Mouse (Mus musculus) intestine, embryonic 16.5 days (tissue): Measurements from ENCODE around the gene Prl3c1. TPM values are rescaled to one million over a fixed set of nuclear protein-coding genes. Genes with fewer than 3 reads are reported as not detected.
"Not testable (repeated sequence)": the region's sequence is repeated elsewhere in the genome, so short reads cannot be mapped to it uniquely, and the experiment has no call there.

Experiments used
- ATAC-seq: fragments of 200-750 bp; cut with Nextera tagmentation; 2 replicates; pipeline ENCODE4 v1.8.0; 2017; ENCODE audit warnings: moderate TSS enrichment, moderate library complexity
- H3K27ac ChIP-seq: fragments of 300-500 bp; sonication (generic); 2 replicates; pipeline ENCODE4 v1.5.1; 2014; ENCODE audit warnings: mild to moderate bottlenecking, low read length
- H3K27me3 ChIP-seq: fragments of 300-500 bp; sonication (generic); replicated peaks from 2 replicates; pipeline ENCODE4 v1.6.1; 2014; ENCODE audit warnings: low read length, control low read depth, mixed read lengths; ENCODE audit not compliant: control insufficient read depth, insufficient read depth
- H3K36me3 ChIP-seq: fragments of 300-500 bp; sonication (generic); 2 replicates; pipeline ENCODE4 v1.6.1; 2014; ENCODE audit warnings: low read length, control low read depth; ENCODE audit not compliant: control insufficient read depth, insufficient read depth
- H3K4me1 ChIP-seq: fragments of 300-500 bp; sonication (generic); 2 replicates; pipeline ENCODE4 v1.6.1; 2014; ENCODE audit warnings: low read length, control low read depth, mixed read lengths; ENCODE audit not compliant: control insufficient read depth, insufficient read depth
- H3K4me2 ChIP-seq: fragments of 300-500 bp; sonication (generic); 2 replicates; pipeline ENCODE4 v1.6.1; 2014; ENCODE audit warnings: low read depth, low read length, control low read depth
- H3K4me3 ChIP-seq: fragments of 300-500 bp; sonication (generic); 2 replicates; pipeline ENCODE4 v1.5.1; 2014; ENCODE audit warnings: mild to moderate bottlenecking, low read length
- H3K9ac ChIP-seq: fragments of 300-500 bp; sonication (generic); 2 replicates; pipeline ENCODE4 v1.6.1; 2014; ENCODE audit warnings: low read depth, low read length
- H3K9me3 ChIP-seq: fragments of 300-500 bp; sonication (generic); 2 replicates; pipeline ENCODE4 v1.6.1; 2016; ENCODE audit warnings: low read length, control low read depth; ENCODE audit not compliant: control insufficient read depth
- WGBS: fragments of 180-500 bp; shearing (Covaris S2); extraction: QIAGEN DNeasy Blood & Tissue Kit; methylation state at CpG from one replicate; pipeline ENCODE4 v1.1.7; 2014; 5-methylcytosine and 5-hydroxymethylcytosine counted together
- polyA plus RNA-seq: library from polyadenylated mRNA; unstranded; fragments of >200 nt; fragmentation: Nextera tagmentation; extraction: Ambion mirVana; gene quantifications from 2 replicates; pipeline ENCODE4 v1.2.1, GENCODE M21; 2015

Gene Prl3c1
- not detected in 2 replicates for polyA plus RNA-seq

- Histone ChIP-seq H3K9ac (no peak within 1 kb of the TSS), H3K27ac (no peak within 1 kb of the TSS), H3K4me1 (no peaks in the 10 kb centered on the region), H3K9me3 (no peaks in the 10 kb centered on the region), H3K27me3 (no peaks in the 10 kb centered on the region), H3K4me2 (no peak within 1 kb of the TSS), H3K4me3 (no peak within 1 kb of the TSS), H3K36me3 (no peaks in the 10 kb centered on the region)
- no peak for ATAC-seq
- 77% methylated on average over 1 of the region's 1 CpGs for WGBS
Measured at GRCm38 (mm10) chr13:27196359-27196758, at the start of gene Prl3c1. Gene Prl3c1, plus strand, starts transcription at chr13:27196659.

GRCm38 (mm10) chr13:27148264-27148663 lies 48.2 kb upstream of the Prl3c1 start:
- H3K4me2 ChIP-seq, result no peak overlapping the region
- no peak overlapping the region for H3K9ac ChIP-seq
- H3K27ac ChIP-seq, result no peak overlapping the region
- no peaks in the 10 kb centered on the region for H3K36me3 ChIP-seq
- no peaks in the 10 kb centered on the region for H3K9me3 ChIP-seq
- H3K27me3 ChIP-seq, result no peaks in the 10 kb centered on the region
- WGBS, result 62% methylated on average over 1 of the region's 1 CpGs
- no peaks in the 10 kb centered on the region for H3K4me1 ChIP-seq
- no peak overlapping the region for H3K4me3 ChIP-seq
- ATAC-seq, result no peak

GRCm38 (mm10) chr13:27156490-27156889 lies 40.0 kb upstream of the Prl3c1 start, which contains the start of gene Prl3d3:
Gene Prl3d3, plus strand, starts transcription at chr13:27156790.
- H3K27me3 ChIP-seq, H3K4me2 ChIP-seq, H3K27ac ChIP-seq, H3K4me3 ChIP-seq, H3K9me3 ChIP-seq, H3K36me3 ChIP-seq, H3K9ac ChIP-seq, ATAC-seq, H3K4me1 ChIP-seq: not testable (repeated sequence)
- WGBS, result 84% methylated on average over 2 of the region's 3 CpGs

GRCm38 (mm10) chr13:27241547-27241946 lies 45.1 kb downstream of the Prl3c1 start, which contains the start of gene Prl3b1:
Gene Prl3b1, plus strand, starts transcription at chr13:27241847.
- WGBS, result 83% methylated on average over 1 of the region's 1 CpGs

More at GRCm38 (mm10) chr13:27241547-27241946, 45.1 kb downstream of the Prl3c1 start, which contains the start of gene Prl3b1:
- no peaks in the 10 kb centered on the region for H3K9me3 ChIP-seq
- no peak within 1 kb of the TSS for H3K27ac ChIP-seq
- ATAC-seq, result no peak
- no peak within 1 kb of the TSS for H3K4me2 ChIP-seq
- H3K4me3 ChIP-seq, result no peak within 1 kb of the TSS
- no peaks in the 10 kb centered on the region for H3K4me1 ChIP-seq
- H3K27me3 ChIP-seq, result no peaks in the 10 kb centered on the region
- no peaks in the 10 kb centered on the region for H3K36me3 ChIP-seq
- no peak within 1 kb of the TSS for H3K9ac ChIP-seq

Other genes starting within 250 kb of the Prl3c1 start
- gene Prl, start 139.1 kb upstream of the Prl3c1 start, polyA plus RNA-seq, result not detected in 2 replicates
- gene Prl3d1, start 102.5 kb upstream of the Prl3c1 start, polyA plus RNA-seq, result not detected in 2 replicates
- not detected in 2 replicates for gene Prl3d2, start 75.0 kb upstream of the Prl3c1 start, polyA plus RNA-seq
- gene Prl3d3, start 39.9 kb upstream of the Prl3c1 start, polyA plus RNA-seq, result not detected in 2 replicates
- gene Prl3b1, start 45.2 kb downstream of the Prl3c1 start, polyA plus RNA-seq, result not detected in 2 replicates
- not detected in 2 replicates for gene Prl3a1, start 62.8 kb downstream of the Prl3c1 start, polyA plus RNA-seq
- 0.21 and 1.1 TPM in 2 replicates for gene Prl6a1, start 116.0 kb downstream of the Prl3c1 start, polyA plus RNA-seq
- not detected in 2 replicates for gene Prl8a2, start 149.0 kb downstream of the Prl3c1 start, polyA plus RNA-seq
- not detected in 2 replicates for gene Prl2b1, start 194.2 kb downstream of the Prl3c1 start, polyA plus RNA-seq
- not detected in 2 replicates for gene Prl8a6, start 242.0 kb downstream of the Prl3c1 start, polyA plus RNA-seq